Mouse (Mus musculus): ENCODE measurements around the gene Sntg2. TPM values are rescaled to one million over a fixed set of nuclear protein-coding genes. Genes with fewer than 3 reads are reported as not detected.

Gene Sntg2
- polyA plus RNA-seq, 1 experiment, result not detected

DNA sequence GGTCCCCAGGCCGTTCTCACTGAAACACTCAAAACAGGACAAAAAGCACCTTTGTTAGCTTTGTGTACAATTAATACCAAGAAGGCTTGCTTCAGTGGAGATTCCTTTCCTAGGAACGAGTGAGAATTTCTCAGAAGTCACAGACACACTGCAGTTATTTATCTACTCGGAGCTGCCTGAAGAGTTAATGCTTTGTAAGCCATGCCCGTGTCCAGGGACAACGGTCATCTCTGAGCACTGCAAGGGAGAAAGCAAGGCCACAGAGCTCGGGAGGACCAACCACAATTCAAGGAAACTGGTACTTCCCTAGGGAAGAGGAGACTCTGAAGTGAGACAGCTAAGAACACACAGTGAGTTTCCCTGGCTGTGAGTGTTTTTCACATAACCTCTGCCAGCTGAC, 15.5 kb downstream of the Sntg2 start:
- no peak overlapping the region for H3K4me3 ChIP-seq (ENCODE audit: insufficient read depth, low read length)
- H3K4me1 ChIP-seq (ENCODE audit: control insufficient read depth, insufficient read depth, low read length), result no peaks in the 10 kb centered on the region
- no peak for TF ChIP-seq POLR2A (IDR thresholded peaks at IDR 0.05; ENCODE audit: borderline replicate concordance, low read depth, low read length)
- no peak for TF ChIP-seq CTCF (IDR thresholded peaks at IDR 0.05; ENCODE audit: low read depth, low read length)
- H3K27ac ChIP-seq (ENCODE audit: insufficient read depth, low read depth, low read length), result no peak overlapping the region

DNA sequence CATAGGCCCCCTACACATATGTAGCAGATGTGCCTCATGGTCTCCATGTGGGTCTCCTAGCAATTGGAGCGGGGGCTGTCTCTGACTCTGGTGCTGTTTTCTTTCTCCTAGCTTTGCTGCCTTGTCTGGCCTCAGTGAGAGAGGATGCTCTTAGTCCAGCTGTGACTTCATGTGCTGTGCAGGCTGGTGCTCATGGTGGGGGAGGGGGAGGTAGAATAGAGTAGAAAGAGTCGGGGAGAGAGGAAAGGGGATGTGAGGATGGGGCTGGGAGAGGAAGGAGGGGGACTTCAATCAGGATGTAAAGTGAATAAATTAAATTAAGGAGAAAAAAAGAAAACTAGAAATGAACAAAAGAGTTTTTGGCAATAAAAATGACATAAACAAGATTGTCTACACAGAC, 20.8 kb downstream of the Sntg2 start:
- TF ChIP-seq CTCF (IDR thresholded peaks at IDR 0.05; ENCODE audit: low read depth, low read length) (no peak), POLR2A (IDR thresholded peaks at IDR 0.05; ENCODE audit: borderline replicate concordance, low read depth, low read length) (no peak)
- no peak overlapping the region for H3K4me3 ChIP-seq (ENCODE audit: insufficient read depth, low read length)

DNA sequence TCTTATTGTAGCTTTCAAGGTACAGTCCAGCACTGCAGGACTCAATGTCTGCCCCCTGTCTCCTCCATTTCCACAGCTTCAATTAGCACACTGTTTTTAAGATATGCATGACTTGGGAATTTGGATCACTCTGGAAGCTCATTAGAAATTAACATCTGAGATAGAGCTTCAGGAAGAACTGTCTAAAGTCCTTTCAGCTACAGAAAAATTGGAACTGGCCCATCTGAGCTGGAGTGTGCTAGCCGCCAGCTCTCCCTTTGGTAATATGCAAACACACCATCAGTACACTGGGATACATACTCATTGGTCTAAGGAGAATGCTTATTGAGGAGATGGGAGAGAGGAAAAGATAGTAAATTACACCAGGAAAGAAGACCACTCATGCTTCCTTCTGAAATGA, 25.1 kb downstream of the Sntg2 start:
- Histone ChIP-seq H3K4me1 (ENCODE audit: control insufficient read depth, insufficient read depth, low read length) (no peaks in the 10 kb centered on the region), H3K27ac (ENCODE audit: insufficient read depth, low read depth, low read length) (no peak overlapping the region), H3K4me3 (ENCODE audit: insufficient read depth, low read length) (no peak overlapping the region)
- TF ChIP-seq POLR2A (IDR thresholded peaks at IDR 0.05; ENCODE audit: borderline replicate concordance, low read depth, low read length) (no peak), CTCF (IDR thresholded peaks at IDR 0.05; ENCODE audit: low read depth, low read length) (no peak)

More for the DNA sequence above, 20.8 kb downstream of the Sntg2 start:
- H3K27ac ChIP-seq (ENCODE audit: insufficient read depth, low read depth, low read length), result no peak overlapping the region
- no peaks in the 10 kb centered on the region for H3K4me1 ChIP-seq (ENCODE audit: control insufficient read depth, insufficient read depth, low read length)

DNA sequence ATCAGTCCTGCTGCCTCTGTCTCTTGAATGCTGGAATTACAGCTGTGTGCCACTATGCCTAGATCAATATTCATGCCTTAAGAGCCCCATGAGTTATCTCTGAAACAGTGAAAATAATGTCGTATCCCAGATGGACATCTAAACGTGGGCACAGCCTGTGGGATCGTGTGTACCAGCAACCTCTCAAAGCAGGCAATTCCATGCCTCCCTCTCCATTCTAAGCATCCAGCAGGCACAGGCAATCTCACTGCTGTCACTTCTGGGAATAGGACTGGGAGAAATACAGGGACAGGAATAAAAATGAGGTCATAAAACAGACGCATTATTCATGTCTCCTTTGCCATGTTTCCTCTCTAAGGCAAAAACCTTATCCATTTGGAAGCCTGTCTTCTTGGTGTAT, 25.9 kb downstream of the Sntg2 start:
- Histone ChIP-seq H3K27ac (ENCODE audit: insufficient read depth, low read depth, low read length) (no peak overlapping the region), H3K4me1 (ENCODE audit: control insufficient read depth, insufficient read depth, low read length) (no peaks in the 10 kb centered on the region), H3K4me3 (ENCODE audit: insufficient read depth, low read length) (no peak overlapping the region)
- TF ChIP-seq POLR2A (IDR thresholded peaks at IDR 0.05; ENCODE audit: borderline replicate concordance, low read depth, low read length), result no peak
- no peak for TF ChIP-seq CTCF (IDR thresholded peaks at IDR 0.05; ENCODE audit: low read depth, low read length)

DNA sequence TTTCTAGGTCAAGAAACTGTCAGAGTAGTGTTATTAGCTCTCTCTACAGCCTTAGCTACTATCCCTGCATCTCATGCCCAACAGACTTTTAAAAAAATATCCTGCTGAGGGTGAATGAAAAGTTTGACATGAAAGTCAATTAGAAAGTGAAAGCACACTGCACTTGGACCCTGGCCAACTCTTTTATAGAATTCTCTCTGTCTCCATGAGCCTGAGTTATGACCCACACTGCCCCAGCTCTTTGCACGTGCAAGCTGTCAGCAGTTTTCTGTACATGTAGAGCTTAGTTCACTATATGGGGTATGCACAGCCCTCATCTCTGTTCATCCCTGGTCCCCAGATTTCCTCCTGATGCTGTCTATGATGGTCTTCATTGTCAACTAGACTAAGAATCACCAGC, 28.4 kb downstream of the Sntg2 start:
- TF ChIP-seq POLR2A (IDR thresholded peaks at IDR 0.05; ENCODE audit: borderline replicate concordance, low read depth, low read length) (no peak), CTCF (IDR thresholded peaks at IDR 0.05; ENCODE audit: low read depth, low read length) (no peak)
- Histone ChIP-seq H3K27ac (ENCODE audit: insufficient read depth, low read depth, low read length) (no peak overlapping the region), H3K4me1 (ENCODE audit: control insufficient read depth, insufficient read depth, low read length) (no peaks in the 10 kb centered on the region), H3K4me3 (ENCODE audit: insufficient read depth, low read length) (no peak overlapping the region)

DNA sequence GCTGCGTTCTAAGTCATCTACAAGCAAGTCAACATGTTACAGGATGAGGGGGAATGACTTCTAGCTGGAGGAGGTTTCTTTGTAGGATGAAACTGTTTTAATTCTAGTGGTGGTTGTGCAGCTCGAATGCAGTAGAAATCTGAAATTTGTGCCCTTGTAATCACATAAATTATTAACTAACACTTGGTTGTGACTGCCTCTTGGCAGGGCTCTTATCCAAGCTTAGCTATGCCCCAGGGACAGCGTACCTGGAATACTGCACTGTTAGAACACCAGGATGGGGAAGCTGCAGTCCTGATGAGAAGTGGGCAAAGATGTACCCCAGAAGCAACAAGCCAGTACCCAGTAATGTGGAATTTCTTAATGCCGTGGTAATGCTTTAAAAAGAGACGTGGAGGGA, 36.9 kb downstream of the Sntg2 start:
- TF ChIP-seq CTCF (IDR thresholded peaks at IDR 0.05; ENCODE audit: low read depth, low read length) (no peak), POLR2A (IDR thresholded peaks at IDR 0.05; ENCODE audit: borderline replicate concordance, low read depth, low read length) (no peak)
- no peaks in the 10 kb centered on the region for H3K4me1 ChIP-seq (ENCODE audit: control insufficient read depth, insufficient read depth, low read length)
- H3K4me3 ChIP-seq (ENCODE audit: insufficient read depth, low read length), result no peak overlapping the region
- H3K27ac ChIP-seq (ENCODE audit: insufficient read depth, low read depth, low read length), result no peak overlapping the region

DNA sequence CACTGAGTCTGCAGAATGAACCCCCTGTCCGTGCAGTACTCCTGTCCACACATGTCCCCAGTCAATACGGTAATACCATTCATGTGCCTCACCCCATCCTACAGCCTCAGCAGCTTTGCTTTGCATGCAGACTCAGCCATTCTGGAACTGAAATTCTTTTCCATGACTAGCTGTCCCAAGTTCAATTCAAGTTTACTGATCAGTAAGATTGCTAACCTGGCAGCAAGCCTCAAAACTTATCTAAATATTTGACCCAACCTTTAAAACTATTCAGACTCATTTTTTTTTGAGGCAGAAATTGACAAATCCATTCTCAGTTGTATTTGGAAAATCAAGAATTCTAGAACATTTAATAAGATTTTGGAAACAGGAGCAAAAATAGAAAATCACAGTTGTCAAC, 38.7 kb downstream of the Sntg2 start:
- H3K4me3 ChIP-seq (ENCODE audit: insufficient read depth, low read length), result no peak overlapping the region
- no peak for TF ChIP-seq POLR2A (IDR thresholded peaks at IDR 0.05; ENCODE audit: borderline replicate concordance, low read depth, low read length)
- TF ChIP-seq CTCF (IDR thresholded peaks at IDR 0.05; ENCODE audit: low read depth, low read length), result no peak
- no peaks in the 10 kb centered on the region for H3K4me1 ChIP-seq (ENCODE audit: control insufficient read depth, insufficient read depth, low read length)
- H3K27ac ChIP-seq (ENCODE audit: insufficient read depth, low read depth, low read length), result no peak overlapping the region

DNA sequence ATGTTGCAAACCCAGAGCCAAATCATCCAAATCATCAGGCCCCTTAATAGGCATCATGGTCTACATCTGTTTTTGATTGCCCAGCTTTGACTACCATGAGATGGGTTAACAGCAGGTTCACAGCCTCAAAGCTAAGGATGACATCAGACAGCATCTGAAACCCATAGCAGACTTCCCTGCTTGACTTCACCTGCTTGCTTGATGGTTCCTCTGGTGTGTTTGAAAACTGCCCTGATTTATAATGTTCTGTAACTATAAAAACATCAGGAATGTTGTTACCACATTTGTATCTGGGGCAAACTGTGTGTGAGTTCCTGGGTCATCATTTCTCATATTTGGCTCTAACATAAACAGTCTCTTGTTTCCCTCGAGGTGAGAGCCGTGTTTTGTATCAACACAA, 55.2 kb downstream of the Sntg2 start:
- Histone ChIP-seq H3K4me1 (ENCODE audit: control insufficient read depth, insufficient read depth, low read length) (no peaks in the 10 kb centered on the region), H3K27ac (ENCODE audit: insufficient read depth, low read depth, low read length) (no peak overlapping the region), H3K4me3 (ENCODE audit: insufficient read depth, low read length) (no peak overlapping the region)
- TF ChIP-seq POLR2A (IDR thresholded peaks at IDR 0.05; ENCODE audit: borderline replicate concordance, low read depth, low read length) (no peak), CTCF (IDR thresholded peaks at IDR 0.05; ENCODE audit: low read depth, low read length) (no peak)

DNA sequence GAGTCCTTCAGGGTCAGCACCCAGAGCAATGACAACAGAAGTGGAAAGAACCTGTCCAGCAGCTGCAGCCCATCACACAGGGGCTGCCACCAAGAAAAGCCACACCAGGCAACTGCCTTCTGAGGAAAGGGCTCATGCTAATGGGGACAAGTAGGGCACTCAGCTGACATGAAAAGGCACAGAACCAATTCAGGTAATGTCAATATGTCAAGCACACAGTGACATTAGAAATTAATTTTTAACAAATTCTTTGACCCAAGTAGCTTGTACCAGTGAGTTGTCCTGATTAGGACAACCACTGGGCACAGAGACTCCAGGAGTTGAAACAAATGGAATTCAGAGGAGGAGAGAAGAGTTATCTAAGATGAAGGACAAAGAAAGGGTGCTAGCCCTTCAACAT, 60.2 kb downstream of the Sntg2 start:
- no peak for TF ChIP-seq POLR2A (IDR thresholded peaks at IDR 0.05; ENCODE audit: borderline replicate concordance, low read depth, low read length)
- no peak for TF ChIP-seq CTCF (IDR thresholded peaks at IDR 0.05; ENCODE audit: low read depth, low read length)

DNA sequence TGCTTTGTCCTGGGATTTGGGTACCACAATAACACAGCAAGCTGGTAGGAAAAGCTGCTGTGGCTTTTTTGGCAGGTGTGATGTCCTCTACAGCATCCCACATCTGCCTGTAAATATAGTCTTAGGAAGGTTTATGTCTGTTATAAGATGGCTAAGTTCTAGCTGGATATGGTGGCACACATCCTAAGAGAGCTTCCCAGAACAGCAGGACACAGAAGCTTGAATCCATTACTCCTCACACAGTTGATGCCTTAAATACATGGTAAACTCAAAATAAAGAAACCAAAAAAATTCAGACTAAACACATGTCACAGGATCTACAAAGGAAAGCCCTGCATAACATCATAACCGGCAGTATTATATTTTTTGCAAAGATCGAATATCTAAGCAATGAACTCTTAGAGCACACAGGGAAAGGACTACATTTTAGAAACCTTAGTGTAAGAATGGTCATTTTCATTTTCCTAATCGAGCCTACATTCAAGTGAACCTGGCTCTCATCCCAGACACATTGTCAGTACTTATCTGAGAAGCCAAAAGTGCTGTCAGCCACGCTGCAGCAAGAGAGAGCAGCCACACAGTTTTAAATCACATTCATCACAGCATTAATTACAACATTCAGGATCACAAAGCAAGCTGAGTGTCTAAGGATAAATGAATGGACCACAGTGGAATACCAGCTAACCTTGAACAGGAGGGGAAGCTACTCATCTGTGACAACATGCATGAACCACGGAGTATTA, 64.8 kb downstream of the Sntg2 start:
- Histone ChIP-seq H3K4me3 (ENCODE audit: insufficient read depth, low read length) (no peak overlapping the region), H3K27ac (ENCODE audit: insufficient read depth, low read depth, low read length) (no peak overlapping the region), H3K4me1 (ENCODE audit: control insufficient read depth, insufficient read depth, low read length) (no peaks in the 10 kb centered on the region)
- TF ChIP-seq POLR2A (IDR thresholded peaks at IDR 0.05; ENCODE audit: borderline replicate concordance, low read depth, low read length) (no peak), CTCF (IDR thresholded peaks at IDR 0.05; ENCODE audit: low read depth, low read length) (no peak)

More for the DNA sequence above, 60.2 kb downstream of the Sntg2 start:
- Histone ChIP-seq H3K27ac (ENCODE audit: insufficient read depth, low read depth, low read length) (no peak overlapping the region), H3K4me1 (ENCODE audit: control insufficient read depth, insufficient read depth, low read length) (no peaks in the 10 kb centered on the region), H3K4me3 (ENCODE audit: insufficient read depth, low read length) (no peak overlapping the region)

Measured in bone marrow macrophage, adult 2 months (primary cell).